Mouse (Mus musculus) hindbrain, embryonic 12.5 days (tissue): ENCODE measurements around the gene Csf2rb2. TPM values are rescaled to one million over a fixed set of nuclear protein-coding genes. Genes with fewer than 3 reads are reported as not detected.
"Not testable (repeated sequence)": the region's sequence is repeated elsewhere in the genome, so short reads cannot be mapped to it uniquely, and the experiment has no call there.

Experiments used
- ATAC-seq: fragments of 200-750 bp; cut with Nextera tagmentation; 2 replicates; pipeline ENCODE4 v1.8.0; 2017; ENCODE audit warnings: moderate TSS enrichment; ENCODE audit not compliant: low FRiP score
- H3K27ac ChIP-seq: fragments of 300-500 bp; sonication (generic); 2 replicates; pipeline ENCODE4 v1.5.1; 2016; ENCODE audit warnings: mild to moderate bottlenecking
- H3K27me3 ChIP-seq: fragments of 300-500 bp; sonication (generic); 2 replicates; pipeline ENCODE4 v1.6.1; 2016; ENCODE audit warnings: mild to moderate bottlenecking
- H3K36me3 ChIP-seq: fragments of 300-500 bp; sonication (generic); 2 replicates; pipeline ENCODE4 v1.6.1; 2016; ENCODE audit warnings: mild to moderate bottlenecking
- H3K4me1 ChIP-seq: fragments of 300-500 bp; sonication (generic); 2 replicates; pipeline ENCODE4 v1.6.1; 2016
- H3K4me2 ChIP-seq: fragments of 300-500 bp; sonication (generic); replicated peaks from 2 replicates; pipeline ENCODE4 v1.6.1; 2016; ENCODE audit warnings: mild to moderate bottlenecking
- H3K4me3 ChIP-seq: fragments of 300-500 bp; sonication (generic); 2 replicates; pipeline ENCODE4 v1.5.1; 2016; ENCODE audit warnings: mild to moderate bottlenecking
- H3K9ac ChIP-seq: fragments of 300-500 bp; sonication (generic); 2 replicates; pipeline ENCODE4 v1.6.1; 2016; ENCODE audit warnings: mild to moderate bottlenecking, moderate library complexity
- H3K9me3 ChIP-seq: fragments of 300-500 bp; sonication (generic); replicated peaks from 2 replicates; pipeline ENCODE4 v1.6.1; 2016; ENCODE audit warnings: mild to moderate bottlenecking
- WGBS: fragments of 180-500 bp; shearing (Covaris S2); methylation state at CpG from one replicate; pipeline ENCODE4 v1.1.7; 2016; 5-methylcytosine and 5-hydroxymethylcytosine counted together
- polyA plus RNA-seq: library from polyadenylated mRNA; unstranded; fragments of >200 nt; fragmentation: Nextera tagmentation; extraction: Ambion mirVana; gene quantifications from 2 replicates; pipeline ENCODE4 v1.2.1, GENCODE M21; 2016

Csf2rb2 gene
- polyA plus RNA-seq, 1 experiment from 2014 or later, result 0.28 TPM

DNA sequence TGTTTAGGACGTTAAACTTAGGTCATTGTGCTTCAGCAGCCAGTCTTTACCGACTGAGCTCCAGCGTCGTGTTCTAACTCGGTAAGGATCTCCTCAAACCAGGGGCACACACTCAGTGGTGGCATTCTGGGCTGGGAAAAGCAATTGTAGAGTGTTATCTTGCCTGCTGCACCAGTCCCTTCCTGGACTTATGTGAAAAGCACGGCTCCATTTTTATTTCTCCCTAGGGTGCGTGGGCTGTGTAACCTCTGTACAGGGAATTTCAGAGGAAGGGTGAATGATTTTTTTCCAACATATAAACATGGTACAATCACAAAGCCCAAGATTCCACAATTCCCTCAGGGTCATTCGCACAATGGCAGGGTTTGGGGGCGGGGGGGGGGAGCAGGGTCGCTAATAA is 38.1 kb downstream of the Csf2rb2 start:
- no peaks in the 10 kb centered on the region for H3K4me1 ChIP-seq
- H3K4me2 ChIP-seq, result no peak overlapping the region
- no peaks in the 10 kb centered on the region for H3K27me3 ChIP-seq
- H3K4me3 ChIP-seq, result no peak overlapping the region
- no peaks in the 10 kb centered on the region for H3K36me3 ChIP-seq
- no peak overlapping the region for H3K9ac ChIP-seq
- WGBS, result 81% methylated on average over 10 of the region's 10 CpGs
- H3K9me3 ChIP-seq, result no peaks in the 10 kb centered on the region
- no peak for ATAC-seq
- H3K27ac ChIP-seq, result no peak overlapping the region

- no peak for ATAC-seq
Observed at GRCm38 (mm10) chr15:78263286-78263685, 42.2 kb downstream of the Csf2rb2 start.

DNA sequence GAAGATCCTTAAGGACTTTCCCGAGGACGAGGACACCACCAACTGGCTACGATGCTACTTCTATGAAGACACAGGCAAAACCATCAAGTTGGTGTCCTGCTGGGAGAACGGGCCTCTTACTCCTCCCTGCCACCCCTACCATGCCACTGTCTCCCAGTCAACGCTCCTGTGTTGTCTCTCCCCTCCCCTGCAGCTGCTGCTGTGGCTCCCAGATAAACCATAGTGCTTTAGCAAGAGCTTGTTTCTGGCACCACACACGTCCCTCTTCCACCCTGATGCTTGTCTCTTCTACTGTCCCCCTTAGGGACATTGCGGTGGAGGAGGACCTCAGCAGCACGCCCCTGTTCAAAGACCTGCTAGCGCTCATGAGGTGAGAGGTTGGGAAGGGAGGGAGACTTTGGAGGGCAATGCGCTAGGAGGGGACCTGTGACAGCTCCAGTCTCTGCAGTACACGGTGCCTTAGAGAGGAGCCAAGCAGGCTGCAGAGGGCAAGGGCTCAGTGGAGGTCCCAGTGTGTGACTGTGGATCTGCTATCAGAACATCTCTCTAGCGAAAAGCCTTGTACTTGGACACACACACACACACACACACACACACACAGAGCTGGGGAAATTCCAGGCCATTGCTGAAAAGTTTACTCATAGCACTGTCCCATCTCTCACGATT is 44.7 kb downstream of the Csf2rb2 start:
- Histone ChIP-seq H3K36me3 (no peaks in the 10 kb centered on the region), H3K27ac (no peak overlapping the region), H3K4me2 (no peak overlapping the region), H3K4me1 (no peaks in the 10 kb centered on the region), H3K27me3 (no peaks in the 10 kb centered on the region), H3K9ac (no peak overlapping the region), H3K9me3 (no peaks in the 10 kb centered on the region), H3K4me3 (no peak overlapping the region)
- no peak for ATAC-seq
- WGBS, result 78% methylated on average over 13 of the region's 13 CpGs

More at GRCm38 (mm10) chr15:78263286-78263685, 42.2 kb downstream of the Csf2rb2 start:
- no peaks in the 10 kb centered on the region for H3K4me1 ChIP-seq
- H3K36me3 ChIP-seq, result no peaks in the 10 kb centered on the region
- H3K4me2 ChIP-seq, result no peak overlapping the region
- H3K9ac ChIP-seq, result no peak overlapping the region
- WGBS, result 68% methylated on average over 3 of the region's 3 CpGs
- no peak overlapping the region for H3K4me3 ChIP-seq
- no peak overlapping the region for H3K27ac ChIP-seq
- no peaks in the 10 kb centered on the region for H3K9me3 ChIP-seq
- no peaks in the 10 kb centered on the region for H3K27me3 ChIP-seq

GRCm38 (mm10) chr15:78258246-78258865 is 47.2 kb downstream of the Csf2rb2 start:
- no peaks in the 10 kb centered on the region for H3K9me3 ChIP-seq
- ATAC-seq, result no peak
- H3K4me3 ChIP-seq, result no peak overlapping the region
- H3K27me3 ChIP-seq, result peaks cover 8% of the 10 kb centered on the region
- no peak overlapping the region for H3K27ac ChIP-seq
- 81% methylated on average over 10 of the region's 10 CpGs for WGBS
- H3K4me2 ChIP-seq, result no peak overlapping the region
- H3K4me1 ChIP-seq, result no peaks in the 10 kb centered on the region
- H3K36me3 ChIP-seq, result no peaks in the 10 kb centered on the region
- no peak overlapping the region for H3K9ac ChIP-seq

DNA sequence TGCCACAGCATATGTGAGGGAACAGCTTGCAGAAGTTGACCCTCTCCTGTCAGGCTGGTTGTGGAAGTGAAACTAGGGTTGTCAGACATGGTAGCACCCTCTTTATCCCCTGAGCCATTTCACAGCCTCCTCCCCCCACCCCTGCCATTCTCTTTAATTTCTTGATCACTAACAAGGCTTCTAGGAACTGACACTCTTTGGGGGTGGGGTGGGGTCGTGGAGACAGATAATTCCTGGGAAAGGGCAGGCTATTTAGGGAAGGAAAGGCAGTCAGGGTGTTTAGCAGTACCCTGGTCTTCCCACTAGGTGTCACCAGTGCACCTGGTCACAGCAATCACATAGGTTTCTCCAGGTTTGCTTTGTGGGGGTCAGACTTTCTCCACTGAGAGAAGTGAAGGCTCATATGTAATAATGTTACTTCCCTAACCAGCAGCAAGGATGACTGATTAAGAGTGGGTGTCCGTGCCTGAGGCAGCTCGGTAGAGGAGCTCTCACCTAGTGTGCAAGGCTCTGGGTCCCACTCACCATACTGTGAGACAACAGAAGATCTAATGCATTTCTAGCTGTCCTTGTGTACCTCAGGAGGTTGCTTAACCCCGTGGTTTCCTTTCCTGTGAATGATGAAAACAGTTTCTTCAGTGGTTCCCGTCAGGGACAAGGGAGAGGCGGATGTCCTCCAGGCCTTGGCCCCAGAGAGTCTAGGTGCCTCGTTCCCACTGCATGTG is 48.0 kb downstream of the Csf2rb2 start:
- Histone ChIP-seq H3K27ac (no peak overlapping the region), H3K9ac (no peak overlapping the region), H3K9me3 (no peaks in the 10 kb centered on the region), H3K4me2 (no peak overlapping the region), H3K4me3 (no peak overlapping the region), H3K36me3 (no peaks in the 10 kb centered on the region), H3K4me1 (no peaks in the 10 kb centered on the region), H3K27me3 (peaks cover 11% of the 10 kb centered on the region)
- WGBS, result 43% methylated on average over 7 of the region's 7 CpGs
- no peak for ATAC-seq

DNA sequence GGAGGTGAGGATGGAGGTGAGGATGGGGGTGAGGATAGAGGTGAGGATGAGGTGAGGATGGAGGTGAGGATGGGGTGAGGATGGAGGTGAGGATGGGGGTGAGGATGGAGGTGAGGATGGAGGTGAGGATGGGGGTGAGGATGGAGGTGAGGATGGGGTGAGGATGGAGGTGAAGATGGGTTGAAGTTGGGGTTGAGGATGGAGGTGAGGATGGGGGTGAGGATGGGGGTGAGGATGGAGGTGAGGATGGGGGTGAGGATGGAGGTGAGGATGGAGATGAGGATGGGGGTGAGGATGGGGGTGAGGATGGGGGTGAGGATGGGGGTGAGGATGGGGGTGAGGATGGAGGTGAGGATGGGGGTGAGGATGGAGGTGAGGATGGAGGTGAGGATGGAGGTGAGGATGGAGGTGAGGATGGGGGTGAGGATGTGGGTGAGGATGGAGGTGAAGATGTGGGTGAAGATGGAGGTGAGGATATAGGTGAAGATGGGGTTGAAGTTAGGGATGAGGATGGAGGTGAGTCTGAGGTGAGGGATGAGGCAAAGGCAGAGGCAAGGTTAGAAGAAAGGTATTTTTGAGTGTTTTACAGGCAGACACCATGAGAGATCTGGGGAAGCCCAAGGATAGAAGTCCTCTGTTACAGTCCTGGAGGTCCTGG is 48.8 kb downstream of the Csf2rb2 start:
- not testable (repeated sequence) for H3K9me3 ChIP-seq, H3K4me1 ChIP-seq, H3K36me3 ChIP-seq, H3K4me2 ChIP-seq, H3K4me3 ChIP-seq, H3K27ac ChIP-seq, H3K9ac ChIP-seq, ATAC-seq
- peaks cover 11% of the 10 kb centered on the region for H3K27me3 ChIP-seq

DNA sequence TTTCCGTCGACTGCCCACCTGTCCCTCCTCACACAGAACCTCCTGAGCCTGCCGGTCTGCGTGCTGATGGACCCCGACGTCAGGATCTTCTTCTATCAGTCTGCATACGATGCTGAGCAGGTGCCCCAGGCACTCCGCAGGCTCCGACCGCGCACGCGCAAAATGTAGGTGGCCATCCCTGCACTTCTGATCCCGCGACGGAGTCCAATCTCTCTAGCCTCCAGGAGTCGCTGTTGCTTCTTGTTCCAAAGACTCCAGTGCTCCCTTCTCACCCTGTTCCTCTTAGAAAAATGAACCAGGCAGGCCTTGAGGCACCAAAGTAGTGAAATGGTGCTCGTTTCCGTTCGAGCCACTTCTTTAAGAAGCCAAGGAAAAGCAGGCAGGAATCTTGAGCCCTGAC is 50.8 kb downstream of the Csf2rb2 start:
- Histone ChIP-seq H3K9ac (no peak overlapping the region), H3K4me1 (no peaks in the 10 kb centered on the region), H3K9me3 (no peaks in the 10 kb centered on the region), H3K27me3 (peaks cover 14% of the 10 kb centered on the region), H3K36me3 (no peaks in the 10 kb centered on the region), H3K27ac (no peak overlapping the region), H3K4me2 (no peak overlapping the region; the same call in 1 of the 2 replicates), H3K4me3 (no peak overlapping the region)
- 17% methylated on average over 20 of the region's 20 CpGs for WGBS
- no peak for ATAC-seq

DNA sequence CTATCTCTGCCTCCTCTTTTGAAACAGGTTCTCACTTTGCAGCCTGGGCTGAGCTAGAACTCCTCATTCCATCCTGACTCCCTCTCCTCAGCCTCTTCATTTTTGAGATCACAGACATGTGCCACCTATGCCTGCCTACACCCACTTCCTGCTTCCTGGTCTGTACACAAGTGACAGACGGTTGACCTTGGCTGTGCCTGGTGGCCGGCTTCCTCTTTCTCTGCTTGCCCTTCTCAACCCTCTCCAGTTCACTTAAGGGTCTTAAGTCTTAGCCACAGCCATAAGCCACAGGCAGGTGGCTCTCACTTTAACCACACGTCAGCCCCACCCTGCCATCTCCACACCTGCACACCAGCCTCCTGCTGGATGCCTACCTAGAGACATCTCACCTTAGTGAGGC is 57.1 kb downstream of the Csf2rb2 start:
- no peak overlapping the region for H3K4me3 ChIP-seq
- H3K4me2 ChIP-seq, result no peak overlapping the region
- H3K9ac ChIP-seq, result no peak overlapping the region
- H3K9me3 ChIP-seq, result no peaks in the 10 kb centered on the region
- no peak overlapping the region for H3K27ac ChIP-seq
- H3K27me3 ChIP-seq, result peaks cover 6% of the 10 kb centered on the region
- WGBS, result 80% methylated on average over 3 of the region's 3 CpGs
- ATAC-seq, result no peak
- no peaks in the 10 kb centered on the region for H3K4me1 ChIP-seq
- H3K36me3 ChIP-seq, result no peaks in the 10 kb centered on the region

DNA sequence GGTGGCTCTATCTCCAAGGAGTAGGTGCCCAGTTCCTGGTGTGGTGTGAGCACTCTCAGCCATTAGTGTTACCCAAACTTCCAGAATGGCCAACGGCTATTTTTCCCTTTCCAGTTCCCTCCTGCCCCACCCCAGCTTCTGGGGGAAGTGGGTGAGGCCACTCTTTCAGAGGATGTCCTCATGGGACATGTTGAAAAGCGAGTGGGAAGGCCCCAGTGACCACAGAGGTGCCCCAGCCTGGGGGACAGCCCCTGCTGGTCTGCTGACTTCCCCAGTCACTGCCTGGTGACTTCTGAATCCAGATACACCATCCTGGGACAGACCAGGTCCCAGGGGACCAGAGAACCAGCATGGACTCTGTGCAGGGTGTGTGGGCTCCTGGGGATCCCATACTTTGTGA is 57.9 kb downstream of the Csf2rb2 start:
- H3K4me2 ChIP-seq, result no peak overlapping the region
- no peaks in the 10 kb centered on the region for H3K4me1 ChIP-seq
- ATAC-seq, result no peak
- H3K9ac ChIP-seq, result no peak overlapping the region
- no peak overlapping the region for H3K27ac ChIP-seq
- no peak overlapping the region for H3K4me3 ChIP-seq
- WGBS, result 53% methylated on average over 2 of the region's 2 CpGs
- no peaks in the 10 kb centered on the region for H3K9me3 ChIP-seq
- peaks cover 3% of the 10 kb centered on the region for H3K27me3 ChIP-seq
- H3K36me3 ChIP-seq, result no peaks in the 10 kb centered on the region

- H3K9ac ChIP-seq, result no peak overlapping the region
- no peak overlapping the region for H3K27ac ChIP-seq
- no peaks in the 10 kb centered on the region for H3K36me3 ChIP-seq
- no peaks in the 10 kb centered on the region for H3K9me3 ChIP-seq
- peaks cover 3% of the 10 kb centered on the region for H3K27me3 ChIP-seq
- no peak for ATAC-seq
- WGBS, result 80% methylated on average over 18 of the region's 18 CpGs
- no peaks in the 10 kb centered on the region for H3K4me1 ChIP-seq
- H3K4me2 ChIP-seq, result no peak overlapping the region
- no peak overlapping the region for H3K4me3 ChIP-seq
Observed at GRCm38 (mm10) chr15:78246143-78247116, 59.1 kb downstream of the Csf2rb2 start.

GRCm38 (mm10) chr15:78244695-78245492 is 60.6 kb downstream of the Csf2rb2 start, which contains the start of gene Ncf4:
Gene Ncf4 (plus strand): TSS chr15:78244801.
- no peaks in the 10 kb centered on the region for H3K9me3 ChIP-seq
- no peaks in the 10 kb centered on the region for H3K36me3 ChIP-seq
- H3K27ac ChIP-seq, result no peak within 1 kb of the TSS
- no peak for ATAC-seq
- 79% methylated on average over 7 of the region's 7 CpGs for WGBS
- no peak within 1 kb of the TSS for H3K9ac ChIP-seq
- H3K4me1 ChIP-seq, result no peaks in the 10 kb centered on the region
- no peak within 1 kb of the TSS for H3K4me2 ChIP-seq
- H3K27me3 ChIP-seq, result no peaks in the 10 kb centered on the region; the same call in none of the 2 replicates
- H3K4me3 ChIP-seq, result no peak within 1 kb of the TSS
